Mouse (Mus musculus) monocyte, adult 59 days (primary cell): ENCODE data around the gene Rbfox2. TPM values are rescaled to one million over a fixed set of nuclear protein-coding genes. Genes with fewer than 3 reads are reported as not detected.

Source experiments
- total RNA-seq, 2 experiments: library from RNA; stranded (reverse); gene quantifications; one replicate each; pipeline ENCODE4 v1.2.4; 2023

The Rbfox2 gene
- 1 to 10 TPM; 2.1 to 3.6 TPM for total RNA-seq

GRCm38 (mm10) chr15:77306547-77307261 is at the start of gene Rbfox2:
Rbfox2 (minus strand) TSS chr15:77307004.

GRCm38 (mm10) chr15:77050570-77050969 is 256.2 kb downstream of the Rbfox2 start, which contains the start of gene Mb:
Mb (minus strand) TSS chr15:77050670.

GRCm38 (mm10) chr15:77044597-77045320 is 262.0 kb downstream of the Rbfox2 start, which contains the start of gene Apol6:
Apol6 (plus strand) TSS chr15:77044729.

Other genes starting within 250 kb of the Rbfox2 start
- gene Apol7a, start 92.1 kb upstream of the Rbfox2 start, total RNA-seq = not detected
- not detected for gene Apol9a, start 104.1 kb upstream of the Rbfox2 start, total RNA-seq
- gene Apol7b, start 140.5 kb upstream of the Rbfox2 start, total RNA-seq = not detected
- not detected for gene Apol10a, start 170.0 kb upstream of the Rbfox2 start, total RNA-seq
- gene Apol11a, start 201.3 kb upstream of the Rbfox2 start, total RNA-seq = not detected
- gene Apol7c, start 226.3 kb upstream of the Rbfox2 start, total RNA-seq = 10 to 100 TPM; 12.9 to 19.1 TPM